Mouse (Mus musculus) gastrocnemius, postnatal 4 days (tissue): Measurements from ENCODE around the gene Csde1. TPM values are rescaled to one million over a fixed set of nuclear protein-coding genes. Genes with fewer than 3 reads are reported as not detected.

Experiments
- DNase-seq, 2 experiments: peaks; one replicate each; pipeline ENCODE4 v3.0.0; 2021 to 2022; ENCODE audit warnings: low spot score in 2 of 2, mixed read lengths in 2 of 2
- long read RNA-seq, 2 experiments: library from polyadenylated mRNA; stranded (forward); transcript quantifications; one replicate each; pipeline ENCODE4 v2.0.0; 2021
- total RNA-seq, 2 experiments: library from RNA; stranded (reverse); gene quantifications; 2 replicates each; pipeline ENCODE4 v1.2.3; 2021

Gene Csde1
- total RNA-seq, result 100 to 1,000 TPM; 357 to 376 TPM
- long read RNA-seq, experiment 1, full-length matches to known transcripts, result 160 of 217 reads
- long read RNA-seq, experiment 1, partial matches to known transcripts, result 24 of 217 reads
- long read RNA-seq, experiment 1, other reads (novel, unspliced or antisense), result 33 of 217 reads
- long read RNA-seq, experiment 2, full-length matches to known transcripts, result 138 of 186 reads
- long read RNA-seq, experiment 2, partial matches to known transcripts, result 32 of 186 reads
- long read RNA-seq, experiment 2, other reads (novel, unspliced or antisense), result 16 of 186 reads

GRCm38 (mm10) chr3:103020249-103020942, at the start of gene Csde1:
Csde1 (plus strand) TSS chr3:103020426.
- peak; percentile 92 to 96 for DNase-seq

- DNase-seq, result no peak
Measured at GRCm38 (mm10) chr3:102970508-102970907, 49.7 kb upstream of the Csde1 start.

- DNase-seq, result no peak
Measured at GRCm38 (mm10) chr3:102976906-102977305, 43.3 kb upstream of the Csde1 start.

GRCm38 (mm10) chr3:102979550-102980348, 40.5 kb upstream of the Csde1 start:
- DNase-seq, result no peak

DNA sequence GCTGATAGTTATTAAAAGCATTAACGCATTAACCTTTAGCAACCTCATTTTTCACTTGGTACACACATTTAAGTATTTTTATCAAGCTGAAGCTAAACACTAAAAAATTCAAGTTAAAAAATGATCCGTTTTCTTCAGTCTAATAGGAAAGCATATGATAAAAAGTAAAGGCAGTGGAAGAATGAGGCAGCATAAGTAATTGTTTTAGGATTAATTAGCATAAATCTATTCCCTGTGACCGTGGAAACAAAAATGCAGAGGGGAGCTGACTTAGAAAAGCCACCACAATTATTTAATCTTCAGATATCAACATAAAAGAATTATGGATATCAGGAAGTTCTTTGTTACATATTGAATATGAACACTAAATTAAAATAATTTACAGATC, 39.9 kb upstream of the Csde1 start:
- DNase-seq, result no peak

DNA sequence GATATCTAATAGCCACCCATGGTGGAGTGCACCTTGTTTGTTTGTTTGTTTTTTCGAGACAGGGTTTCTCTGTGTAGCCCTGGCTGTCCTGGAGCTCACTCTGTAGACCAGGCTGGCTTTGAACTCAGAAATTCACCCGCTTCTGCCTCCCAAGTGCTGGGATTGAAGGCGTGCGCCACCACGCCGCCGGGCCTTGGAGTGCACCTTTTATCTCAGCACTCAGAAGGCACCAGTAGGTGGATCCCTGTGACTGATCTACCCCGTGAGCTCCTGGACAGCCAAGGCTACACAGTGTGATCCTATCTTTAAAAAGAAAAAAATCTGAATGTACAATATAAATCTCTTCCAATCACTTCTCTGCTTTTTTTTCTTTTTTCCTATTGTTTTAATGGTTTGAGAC, 29.2 kb upstream of the Csde1 start:
- no peak for DNase-seq

DNA sequence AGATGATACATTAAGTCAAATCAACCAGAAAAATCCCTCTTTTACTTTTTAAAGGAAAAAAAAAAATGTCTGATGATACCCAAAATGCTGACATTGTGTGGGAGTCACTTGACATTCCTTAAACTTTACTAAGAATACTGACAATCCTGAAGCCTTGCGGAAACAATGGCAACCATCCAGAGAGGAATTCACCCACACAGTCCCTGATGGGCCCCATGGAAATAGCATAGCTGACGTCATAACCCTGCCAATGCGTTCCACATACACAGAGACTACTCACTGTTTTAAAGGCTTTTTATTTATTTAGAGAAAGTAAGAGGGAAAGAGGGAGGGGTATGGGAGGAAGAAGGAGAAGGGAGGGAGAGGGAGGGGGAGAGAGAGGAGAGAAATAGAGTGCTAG, 27.3 kb upstream of the Csde1 start:
- DNase-seq, result no peak

- no peak for DNase-seq
Measured at GRCm38 (mm10) chr3:102995233-102995604, 25.0 kb upstream of the Csde1 start.

- DNase-seq, result peak; percentile 86 to 94
Measured at GRCm38 (mm10) chr3:102995605-102996321, 24.5 kb upstream of the Csde1 start, which contains the start of gene Sike1. Sike1 (plus strand) TSS chr3:102995708.

- peak in 1 of 2 experiments; percentile 19 for DNase-seq
Measured at GRCm38 (mm10) chr3:102997036-102997435, 23.2 kb upstream of the Csde1 start.

DNA sequence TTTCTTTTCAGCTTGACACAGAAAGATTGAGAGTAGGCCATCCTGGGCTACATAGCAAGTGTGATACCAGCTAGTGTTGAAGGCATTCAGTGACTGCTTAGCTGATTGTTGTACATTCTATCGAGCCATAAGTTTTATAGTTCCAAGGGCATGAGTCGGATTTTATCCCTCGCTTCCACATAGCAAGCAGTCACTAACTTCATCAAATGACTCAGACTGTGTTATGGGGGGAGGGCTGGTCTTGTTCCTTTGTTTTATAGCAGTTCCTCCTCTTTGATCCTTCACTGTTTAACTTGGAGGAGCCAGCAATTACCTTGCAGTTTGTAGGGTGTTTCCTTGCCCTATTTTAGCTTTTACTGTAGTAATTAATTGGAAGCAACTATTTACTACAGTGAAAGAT, 22.6 kb upstream of the Csde1 start:
- DNase-seq, result no peak

DNA sequence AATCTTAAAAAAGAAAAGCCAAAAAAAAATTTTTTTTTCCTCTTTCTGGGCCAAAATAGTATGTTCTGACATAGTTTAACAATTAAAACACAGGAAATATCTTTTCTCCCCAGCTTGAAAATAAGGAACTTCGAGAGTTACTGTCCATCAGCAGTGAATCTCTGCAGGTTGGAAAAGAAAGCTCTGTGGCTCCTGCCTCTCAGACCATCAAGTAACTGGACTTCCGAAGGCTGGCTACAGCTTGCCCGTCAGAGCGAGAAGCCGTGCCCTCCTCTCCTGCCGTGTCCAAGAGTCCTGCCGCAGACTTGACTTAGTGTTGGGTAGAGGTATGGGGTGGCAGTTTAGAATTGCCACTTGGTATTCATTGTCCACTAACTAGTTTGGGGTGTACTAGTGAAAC, 18.6 kb upstream of the Csde1 start:
- DNase-seq, result no peak

DNA sequence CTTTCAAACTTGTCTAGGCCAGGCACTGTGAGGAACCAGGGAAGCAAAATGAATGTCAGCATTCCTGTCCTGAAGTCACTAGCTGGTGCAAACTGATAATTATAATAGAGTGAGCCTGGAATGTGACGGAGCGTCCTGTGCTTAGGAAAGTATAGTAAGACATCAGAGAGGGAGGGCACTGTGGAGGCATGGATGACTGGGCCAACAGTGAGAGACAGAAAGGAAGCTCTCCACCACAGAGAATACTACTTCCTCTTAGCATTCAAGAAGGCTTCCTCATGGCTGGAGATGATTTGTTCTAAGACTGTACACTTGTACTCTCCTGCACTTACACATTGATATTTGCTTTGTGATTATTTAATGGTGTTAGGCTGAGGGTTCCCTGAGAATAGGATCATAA, 2.9 kb upstream of the Csde1 start:
- no peak for DNase-seq

DNA sequence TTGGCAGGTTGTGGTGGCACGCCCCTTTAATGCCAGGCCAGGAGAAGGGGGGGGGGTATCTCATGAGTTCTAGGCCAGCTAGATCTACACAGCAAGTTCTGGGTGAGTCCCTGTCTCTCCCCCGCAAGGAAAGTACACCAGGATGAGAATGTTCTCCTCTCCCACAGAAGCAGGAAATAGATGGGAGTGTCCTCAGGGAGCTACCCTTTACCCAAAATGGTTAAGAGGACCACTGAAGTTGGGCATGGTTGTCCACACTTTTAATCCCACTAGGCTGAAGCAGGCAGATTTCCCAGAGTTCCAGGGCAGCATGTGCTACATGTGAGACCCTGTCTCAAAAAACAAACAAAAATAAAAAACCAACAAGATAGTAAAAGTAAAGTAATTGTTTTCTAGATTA, 764 bp upstream of the Csde1 start:
- no peak for DNase-seq

GRCm38 (mm10) chr3:103020943-103021638, 865 bp downstream of the Csde1 start:
- DNase-seq, result peak; percentile 80 to 91

GRCm38 (mm10) chr3:103026174-103026573, 5.9 kb downstream of the Csde1 start:
- DNase-seq, result no peak

DNA sequence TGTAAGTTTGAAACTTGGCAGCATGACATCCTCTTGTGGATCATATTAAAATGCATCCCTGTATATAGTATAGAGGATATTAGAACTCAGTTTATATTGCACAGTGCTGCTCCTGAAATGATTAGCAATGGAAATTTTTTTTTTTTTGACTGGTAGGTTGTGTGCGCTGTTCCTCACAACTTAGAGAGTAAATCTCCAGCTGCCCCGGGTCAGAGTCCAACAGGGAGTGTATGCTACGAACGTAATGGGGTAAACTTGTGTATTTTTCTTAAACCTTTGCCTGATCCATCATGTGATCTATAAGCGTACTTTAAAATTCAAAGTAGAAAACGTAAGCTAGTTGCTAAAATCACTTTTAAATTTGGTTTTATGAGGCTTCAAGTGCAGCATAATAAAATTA, 20.1 kb downstream of the Csde1 start:
- no peak for DNase-seq

GRCm38 (mm10) chr3:103040861-103041379, 20.7 kb downstream of the Csde1 start:
- DNase-seq, result no peak

GRCm38 (mm10) chr3:103056016-103056595, 35.9 kb downstream of the Csde1 start:
- no peak for DNase-seq

DNA sequence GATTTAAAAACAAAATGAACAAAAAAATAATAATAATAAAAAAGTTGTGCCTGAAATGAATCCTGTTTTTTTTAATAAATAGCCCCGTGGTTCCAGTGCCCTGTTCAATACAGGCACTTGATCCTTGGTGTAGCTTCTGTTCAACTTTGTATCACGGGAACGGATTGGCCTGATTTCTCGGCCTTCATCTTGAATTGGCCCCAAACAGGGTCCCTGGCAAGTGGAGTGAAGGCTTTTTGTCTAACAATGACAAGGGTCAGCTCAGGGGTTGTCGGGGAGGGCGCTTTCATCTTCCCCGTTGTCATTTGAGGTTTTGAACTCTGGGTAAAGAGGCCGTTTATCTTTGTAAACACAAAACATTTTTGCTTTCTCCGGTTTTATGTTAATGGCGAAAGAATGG, 37.5 kb downstream of the Csde1 start:
- peak in 1 of 2 experiments; percentile 18 for DNase-seq
